Mouse (Mus musculus): ENCODE measurements around the gene Hist2h2be. TPM values are rescaled to one million over a fixed set of nuclear protein-coding genes. Genes with fewer than 3 reads are reported as not detected.
"Not testable (repeated sequence)": the region's sequence is repeated elsewhere in the genome, so short reads cannot be mapped to it uniquely, and the experiment has no call there.

The Hist2h2be gene
- polyA plus RNA-seq, 1 experiment = 8.0 TPM

- Histone ChIP-seq H3K4me3 (replicated peaks; ENCODE audit: insufficient read depth, low read depth, low read length) (no peak overlapping the region), H3K27ac (ENCODE audit: insufficient read depth, low read length) (no peak overlapping the region), H3K27me3 (ENCODE audit: control insufficient read depth, insufficient read depth, low read length) (no peaks in the 10 kb centered on the region), H3K4me1 (ENCODE audit: control insufficient read depth, insufficient read depth, low read length) (no peaks in the 10 kb centered on the region)
- TF ChIP-seq CTCF (IDR thresholded peaks at IDR 0.05; ENCODE audit: borderline replicate concordance, insufficient read depth, low read depth, low read length) = no peak
- no peak for DNase-seq
- WGBS = 84% methylated on average over 4 of the region's 4 CpGs
Measured at GRCm38 (mm10) chr3:96236834-96237334, 16.0 kb downstream of the Hist2h2be start.

DNA sequence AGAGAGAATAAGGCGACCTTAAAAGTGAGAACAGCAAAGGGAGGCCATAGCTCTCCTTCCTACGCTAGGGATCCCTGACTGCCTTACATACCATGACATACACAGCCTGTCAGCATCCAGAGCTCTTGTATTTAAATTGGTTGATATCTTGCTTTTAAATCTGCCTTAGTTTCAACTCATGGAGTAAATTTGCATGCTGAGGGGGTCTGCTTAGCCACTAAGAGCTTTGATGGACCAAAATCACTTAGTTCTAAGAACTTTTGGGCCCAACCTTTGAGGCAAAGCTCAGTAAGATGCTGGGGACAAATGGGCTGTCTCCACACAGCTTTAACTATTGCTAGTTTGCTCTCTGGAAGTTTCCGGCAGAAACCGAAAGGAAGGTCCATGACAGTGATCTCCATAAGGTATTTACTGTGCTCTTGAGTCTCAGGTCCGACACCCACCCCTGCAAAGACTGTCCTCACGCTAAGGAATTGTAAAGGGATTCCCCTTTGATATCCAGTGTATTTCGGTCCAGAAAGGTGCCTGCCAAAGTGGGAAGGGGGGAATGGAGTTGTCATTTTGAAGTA is 16.5 kb downstream of the Hist2h2be start:
- Histone ChIP-seq H3K27ac (ENCODE audit: insufficient read depth, low read length) (no peak overlapping the region), H3K27me3 (ENCODE audit: control insufficient read depth, insufficient read depth, low read length) (no peaks in the 10 kb centered on the region), H3K4me3 (replicated peaks; ENCODE audit: insufficient read depth, low read depth, low read length) (no peak overlapping the region), H3K4me1 (ENCODE audit: control insufficient read depth, insufficient read depth, low read length) (no peaks in the 10 kb centered on the region)
- TF ChIP-seq POLR2A (IDR thresholded peaks at IDR 0.05; ENCODE audit: borderline replicate concordance, insufficient read depth, low read length) = no peak
- TF ChIP-seq CTCF (IDR thresholded peaks at IDR 0.05; ENCODE audit: borderline replicate concordance, insufficient read depth, low read depth, low read length) = no peak
- no peak for DNase-seq
- 45% methylated on average over 7 of the region's 7 CpGs for WGBS

DNA sequence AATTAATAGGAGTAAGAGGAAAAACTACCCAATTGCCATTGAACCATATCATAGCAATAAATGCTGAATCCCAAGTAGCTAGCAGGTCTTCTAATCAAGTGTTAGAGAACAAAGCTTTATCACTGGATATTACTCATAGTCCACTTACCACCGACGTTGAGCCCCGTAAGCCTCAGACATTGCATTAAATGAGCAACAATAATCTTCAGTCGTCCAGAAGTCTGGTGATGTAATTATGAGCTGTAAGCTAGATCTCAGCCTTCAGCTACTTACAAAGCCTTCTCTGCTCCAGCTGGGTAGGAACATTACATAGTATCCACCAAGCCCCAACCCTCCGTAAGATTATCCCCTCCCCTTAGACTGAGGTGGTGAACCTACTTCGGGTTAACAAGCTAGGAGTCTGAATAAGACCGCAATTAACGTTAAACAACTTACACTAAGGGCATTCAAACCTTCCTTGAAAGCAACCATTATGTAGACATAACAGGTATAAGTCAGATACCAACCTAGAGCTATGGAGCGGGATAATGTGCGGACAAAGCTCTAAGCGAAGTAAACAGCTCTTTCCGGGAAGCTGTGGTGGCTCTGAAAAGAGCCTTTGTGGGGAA is 17.1 kb downstream of the Hist2h2be start:
- H3K4me3 ChIP-seq (replicated peaks; ENCODE audit: insufficient read depth, low read depth, low read length) = no peak overlapping the region
- TF ChIP-seq POLR2A (IDR thresholded peaks at IDR 0.05; ENCODE audit: borderline replicate concordance, insufficient read depth, low read length) (no peak), CTCF (IDR thresholded peaks at IDR 0.05; ENCODE audit: borderline replicate concordance, insufficient read depth, low read depth, low read length) (no peak)
- 11% methylated on average over 12 of the region's 12 CpGs for WGBS
- DNase-seq = no peak
- H3K27me3 ChIP-seq (ENCODE audit: control insufficient read depth, insufficient read depth, low read length) = no peaks in the 10 kb centered on the region
- H3K4me1 ChIP-seq (ENCODE audit: control insufficient read depth, insufficient read depth, low read length) = no peaks in the 10 kb centered on the region
- H3K27ac ChIP-seq (ENCODE audit: insufficient read depth, low read length) = no peak overlapping the region

GRCm38 (mm10) chr3:96238954-96239793 is 18.3 kb downstream of the Hist2h2be start, which contains the start of gene Hist2h3c2:
Hist2h3c2 (minus strand) TSS chr3:96239127.
- Histone ChIP-seq H3K27ac (ENCODE audit: insufficient read depth, low read length) (peak within 1 kb of the TSS; percentile 12; the same call in 1 of the 2 replicates), H3K4me3 (replicated peaks; ENCODE audit: insufficient read depth, low read depth, low read length) (peak within 1 kb of the TSS; percentile 44)
- H3K27me3 ChIP-seq (ENCODE audit: control insufficient read depth, insufficient read depth, low read length); H3K4me1 ChIP-seq (ENCODE audit: control insufficient read depth, insufficient read depth, low read length): not testable (repeated sequence)
- peak; percentile 58 to 71 for DNase-seq
- WGBS = 3% methylated on average over 19 of the region's 68 CpGs

- peak; percentile 97 to 99 for DNase-seq
- peak within 1 kb of the TSS; percentile 12; the same call in 1 of the 2 replicates for H3K27ac ChIP-seq (ENCODE audit: insufficient read depth, low read length)
- peak; percentile 52; the same call in 1 of the 2 replicates for TF ChIP-seq POLR2A (IDR thresholded peaks at IDR 0.05; ENCODE audit: borderline replicate concordance, insufficient read depth, low read length)
- peak within 1 kb of the TSS; percentile 44 for H3K4me3 ChIP-seq (replicated peaks; ENCODE audit: insufficient read depth, low read depth, low read length)
- WGBS = 4% methylated on average over 24 of the region's 85 CpGs
- not testable (repeated sequence) for H3K27me3 ChIP-seq (ENCODE audit: control insufficient read depth, insufficient read depth, low read length)
- H3K4me1 ChIP-seq (ENCODE audit: control insufficient read depth, insufficient read depth, low read length) = peaks cover 10% of the 10 kb centered on the region
Measured at GRCm38 (mm10) chr3:96239949-96240798, 19.3 kb downstream of the Hist2h2be start, which contains the start of gene Hist2h2aa2. Hist2h2aa2 (minus strand) TSS chr3:96240276.

GRCm38 (mm10) chr3:96240799-96241197 is 19.9 kb downstream of the Hist2h2be start:
- Histone ChIP-seq H3K27me3 (ENCODE audit: control insufficient read depth, insufficient read depth, low read length) (no peaks in the 10 kb centered on the region), H3K4me1 (ENCODE audit: control insufficient read depth, insufficient read depth, low read length) (peaks cover 10% of the 10 kb centered on the region), H3K4me3 (replicated peaks; ENCODE audit: insufficient read depth, low read depth, low read length) (no peak overlapping the region), H3K27ac (ENCODE audit: insufficient read depth, low read length) (no peak overlapping the region)
- TF ChIP-seq CTCF (IDR thresholded peaks at IDR 0.05; ENCODE audit: borderline replicate concordance, insufficient read depth, low read depth, low read length) = no peak
- 64% methylated on average over 9 of the region's 9 CpGs for WGBS
- DNase-seq = no peak

GRCm38 (mm10) chr3:96243921-96244572 is 23.1 kb downstream of the Hist2h2be start:
- no peaks in the 10 kb centered on the region for H3K27me3 ChIP-seq (ENCODE audit: control insufficient read depth, insufficient read depth, low read length)
- peak overlapping the region; percentile 26 for H3K4me3 ChIP-seq (replicated peaks; ENCODE audit: insufficient read depth, low read depth, low read length)
- no peak for TF ChIP-seq CTCF (IDR thresholded peaks at IDR 0.05; ENCODE audit: borderline replicate concordance, insufficient read depth, low read depth, low read length)
- TF ChIP-seq POLR2A (IDR thresholded peaks at IDR 0.05; ENCODE audit: borderline replicate concordance, insufficient read depth, low read length) = no peak
- WGBS = 81% methylated on average over 7 of the region's 7 CpGs
- peak overlapping the region; percentile 93 for H3K27ac ChIP-seq (ENCODE audit: insufficient read depth, low read length)
- DNase-seq = no peak
- H3K4me1 ChIP-seq (ENCODE audit: control insufficient read depth, insufficient read depth, low read length) = peaks cover 10% of the 10 kb centered on the region
